Mouse (Mus musculus) testis, adult 2 months (tissue): ENCODE results near the gene Phf10. TPM values are rescaled to one million over a fixed set of nuclear protein-coding genes. Genes with fewer than 3 reads are reported as not detected.

Source experiments
- H3K27ac ChIP-seq: fragments of 200-500 bp; 2 replicates; pipeline ENCODE4 v1.5.1; 2012; ENCODE audit warnings: low read depth, low read length; ENCODE audit not compliant: control insufficient read depth, insufficient read depth
- H3K27me3 ChIP-seq: fragments of 200-500 bp; 2 replicates; pipeline ENCODE4 v1.6.1; 2012; ENCODE audit warnings: mild to moderate bottlenecking, low read length, moderate library complexity; ENCODE audit not compliant: control insufficient read depth, insufficient read depth
- H3K36me3 ChIP-seq: fragments of 200-500 bp; 2 replicates; pipeline ENCODE4 v1.6.1; 2012; ENCODE audit warnings: mild to moderate bottlenecking, low read length; ENCODE audit not compliant: control insufficient read depth, insufficient read depth
- H3K4me1 ChIP-seq: fragments of 200-500 bp; 2 replicates; pipeline ENCODE4 v1.6.1; 2012; ENCODE audit warnings: low read length; ENCODE audit not compliant: control insufficient read depth, insufficient read depth
- H3K4me3 ChIP-seq: fragments of 200-500 bp; 2 replicates; pipeline ENCODE4 v1.5.1; 2012; ENCODE audit warnings: low read depth, mild to moderate bottlenecking, low read length, moderate library complexity, mixed read lengths; ENCODE audit not compliant: control insufficient read depth
- CTCF ChIP-seq: fragments of 200-500 bp; IDR thresholded peaks from 2 replicates; pipeline ENCODE4 v1.5.1; 2012; ENCODE audit warnings: low read depth, mild to moderate bottlenecking, inconsistent platforms, low read length, moderate library complexity; ENCODE audit not compliant: control insufficient read depth, insufficient read depth, insufficient replicate concordance
- POLR2A ChIP-seq: fragments of 200-500 bp; IDR thresholded peaks from 2 replicates; pipeline ENCODE4 v1.6.1; 2012; ENCODE audit warnings: low read depth, mild to moderate bottlenecking, inconsistent platforms, low read length, moderate library complexity; ENCODE audit not compliant: control insufficient read depth
- polyA plus RNA-seq: library from polyadenylated mRNA; depleted of rRNA; stranded (reverse); fragments of >200 nt; gene quantifications from 2 replicates; pipeline ENCODE4 v1.2.3, GENCODE M21; 2012

Gene Phf10
- polyA plus RNA-seq, 1 experiment: 101 TPM

DNA sequence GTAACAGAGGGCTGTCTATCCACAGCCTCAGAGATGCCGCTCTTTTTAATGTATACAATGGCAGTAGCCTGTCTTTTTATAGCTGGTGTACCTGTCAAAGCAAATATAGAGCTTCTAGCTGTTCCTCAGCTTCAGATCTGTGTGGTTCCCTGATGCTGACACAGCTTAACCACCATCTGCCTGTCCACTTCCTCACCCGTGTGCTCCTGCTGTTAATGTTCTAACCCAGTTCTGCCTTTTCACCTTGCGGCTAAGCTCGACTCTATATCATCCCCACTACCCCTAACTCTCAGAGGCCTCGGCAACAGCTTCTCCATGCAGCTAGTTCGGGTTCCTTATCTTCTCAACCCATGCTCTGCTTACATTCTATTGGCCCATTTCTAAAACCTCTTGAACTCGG lies 30.4 kb downstream of the Phf10 start:
- Histone ChIP-seq H3K36me3 (no peaks in the 10 kb centered on the region; the same call in 1 of the 2 replicates), H3K4me3 (no peak overlapping the region), H3K4me1 (peaks cover 8% of the 10 kb centered on the region), H3K27ac (no peak overlapping the region), H3K27me3 (no peaks in the 10 kb centered on the region)
- TF ChIP-seq CTCF (no peak), POLR2A (no peak)

DNA sequence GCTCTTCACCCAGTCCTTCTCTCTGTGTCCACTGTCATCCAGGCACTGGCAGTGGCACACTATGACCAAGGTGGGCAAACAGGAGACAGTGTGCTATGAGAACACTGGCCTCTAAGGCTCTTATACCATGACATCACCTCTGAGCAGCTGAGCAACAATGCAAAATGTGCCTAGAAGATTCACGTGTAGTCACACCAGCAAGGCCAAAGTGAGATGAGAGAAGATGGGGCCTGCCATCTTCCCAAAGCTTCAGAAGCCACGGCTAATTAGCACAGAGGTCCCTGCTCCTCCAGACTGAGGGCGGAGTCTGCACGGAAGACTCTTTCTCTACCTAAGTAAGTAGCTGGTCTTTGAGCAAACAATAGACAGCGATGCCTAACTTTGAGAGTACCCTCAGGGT lies 32.4 kb downstream of the Phf10 start:
- H3K36me3 ChIP-seq: no peaks in the 10 kb centered on the region; the same call in 1 of the 2 replicates
- H3K27ac ChIP-seq: no peak overlapping the region
- H3K27me3 ChIP-seq: no peaks in the 10 kb centered on the region
- H3K4me1 ChIP-seq: no peaks in the 10 kb centered on the region
- TF ChIP-seq POLR2A (no peak), CTCF (no peak)
- H3K4me3 ChIP-seq: no peak overlapping the region

DNA sequence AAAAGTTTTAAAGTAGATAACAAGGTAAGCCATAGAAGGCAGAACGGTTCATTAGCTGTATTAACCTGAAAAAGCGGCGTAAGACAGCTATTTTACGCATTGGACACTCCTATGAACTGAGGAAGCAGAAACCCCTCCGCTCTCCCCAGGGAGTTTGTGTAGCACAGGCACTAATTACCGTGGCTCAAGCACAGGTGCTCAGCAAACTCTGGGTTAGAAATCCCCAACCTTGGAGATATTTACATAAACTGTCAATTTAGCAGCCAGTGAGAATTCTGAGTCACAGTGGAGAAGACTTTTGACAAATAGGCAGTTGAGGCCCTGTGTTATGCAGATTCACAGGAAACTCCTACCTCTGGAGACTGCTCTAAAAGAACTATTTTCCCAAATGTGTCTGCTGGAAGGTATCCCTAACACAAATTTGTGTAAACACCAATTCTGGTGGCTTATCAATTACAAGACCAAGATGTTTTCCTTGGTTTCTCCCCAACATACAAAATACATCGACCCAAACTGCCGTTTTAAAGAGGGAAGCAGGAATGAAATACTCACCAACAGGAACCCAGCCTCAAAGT lies 33.3 kb downstream of the Phf10 start:
- Histone ChIP-seq H3K4me1 (no peaks in the 10 kb centered on the region), H3K27ac (no peak overlapping the region), H3K36me3 (no peaks in the 10 kb centered on the region; the same call in 1 of the 2 replicates), H3K4me3 (no peak overlapping the region), H3K27me3 (no peaks in the 10 kb centered on the region)
- TF ChIP-seq POLR2A (no peak), CTCF (no peak)

DNA sequence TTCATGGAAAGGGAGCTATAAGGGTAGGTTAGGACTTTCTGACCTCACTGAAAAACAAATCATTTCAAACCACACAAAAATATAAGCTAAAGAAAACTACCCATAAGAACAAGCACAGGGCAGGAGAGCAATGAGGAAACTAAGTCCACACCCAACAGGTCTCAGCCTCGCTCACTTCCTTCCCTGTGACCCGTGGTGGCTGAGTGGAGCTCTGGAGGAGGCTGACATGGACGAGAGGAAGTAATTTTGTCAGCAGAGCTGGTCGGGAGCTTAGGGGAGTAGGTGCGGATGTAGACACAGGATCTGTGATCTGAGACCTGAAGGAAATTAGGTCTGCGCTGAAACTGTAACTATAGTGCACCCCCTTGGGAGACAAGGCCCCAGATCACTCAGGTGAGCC lies 39.5 kb downstream of the Phf10 start:
- Histone ChIP-seq H3K4me1 (peaks cover 4% of the 10 kb centered on the region; the same call in 1 of the 2 replicates), H3K27me3 (no peaks in the 10 kb centered on the region), H3K4me3 (no peak overlapping the region), H3K36me3 (no peaks in the 10 kb centered on the region; the same call in 1 of the 2 replicates), H3K27ac (no peak overlapping the region)
- TF ChIP-seq CTCF (no peak), POLR2A (no peak)

DNA sequence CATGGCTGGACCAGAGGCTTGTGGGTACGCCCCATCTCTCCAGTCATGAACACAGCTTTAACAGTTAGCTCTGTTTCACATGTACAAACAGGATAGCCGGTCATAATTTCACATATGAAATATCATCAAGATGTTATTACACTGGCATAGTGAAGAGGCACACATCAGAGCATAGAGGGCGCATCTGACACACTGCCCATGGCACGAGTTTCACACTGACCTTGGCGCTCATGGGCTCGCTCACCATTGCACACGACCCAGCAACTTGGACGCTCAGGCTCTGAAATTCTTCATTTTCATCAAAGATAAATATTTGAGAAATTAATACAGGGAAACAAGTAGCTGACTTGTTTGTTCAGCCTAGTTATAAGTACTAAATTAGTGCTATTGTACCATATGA lies 43.2 kb downstream of the Phf10 start:
- H3K4me1 ChIP-seq: peaks cover 4% of the 10 kb centered on the region; the same call in 1 of the 2 replicates
- no peaks in the 10 kb centered on the region for H3K27me3 ChIP-seq
- no peaks in the 10 kb centered on the region; the same call in 1 of the 2 replicates for H3K36me3 ChIP-seq
- no peak overlapping the region for H3K4me3 ChIP-seq
- TF ChIP-seq CTCF (no peak), POLR2A (no peak)
- H3K27ac ChIP-seq: no peak overlapping the region

DNA sequence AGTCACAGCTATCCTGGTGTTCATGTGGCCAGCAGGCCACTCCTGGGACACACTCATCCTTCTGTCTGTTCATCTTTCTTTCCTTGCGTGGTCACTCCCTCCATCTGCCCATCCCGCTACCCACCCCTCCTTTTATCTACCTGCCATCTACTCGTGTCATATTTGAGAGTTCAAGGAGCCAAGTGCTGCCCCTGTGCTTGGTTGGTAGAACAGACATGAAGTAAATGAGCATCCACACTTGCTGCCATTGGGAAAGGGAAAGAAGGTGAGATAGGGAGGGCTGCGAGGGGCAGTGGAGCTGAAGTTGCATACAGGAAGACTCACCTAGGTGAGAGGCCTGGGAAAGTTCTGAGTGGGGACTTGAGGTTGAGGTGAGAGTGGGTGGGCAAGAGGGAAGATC lies 46.7 kb downstream of the Phf10 start:
- Histone ChIP-seq H3K4me1 (peaks cover 4% of the 10 kb centered on the region; the same call in 1 of the 2 replicates), H3K36me3 (no peaks in the 10 kb centered on the region; the same call in 1 of the 2 replicates), H3K27me3 (no peaks in the 10 kb centered on the region), H3K27ac (no peak overlapping the region), H3K4me3 (no peak overlapping the region)
- TF ChIP-seq CTCF: no peak
- TF ChIP-seq POLR2A: no peak

DNA sequence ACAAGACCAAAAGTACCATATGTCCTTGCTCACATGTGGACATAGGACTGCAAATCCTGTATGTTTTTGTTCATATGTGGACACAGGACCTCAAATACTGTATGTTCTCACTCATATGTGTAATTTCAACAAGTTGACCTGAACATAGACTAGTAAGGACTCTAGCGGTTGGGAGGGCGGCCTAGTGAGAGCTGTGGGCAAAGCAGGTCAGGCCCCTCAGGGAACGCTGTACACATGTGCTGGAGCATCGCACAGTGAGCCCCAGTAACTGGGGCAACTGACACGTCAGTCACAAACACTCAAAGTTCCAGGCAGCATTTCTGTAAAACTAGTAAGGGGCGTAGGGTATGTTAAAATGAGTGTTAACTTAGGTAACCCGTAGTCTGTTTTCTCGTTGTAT lies 48.1 kb downstream of the Phf10 start:
- TF ChIP-seq POLR2A (no peak), CTCF (no peak)

DNA sequence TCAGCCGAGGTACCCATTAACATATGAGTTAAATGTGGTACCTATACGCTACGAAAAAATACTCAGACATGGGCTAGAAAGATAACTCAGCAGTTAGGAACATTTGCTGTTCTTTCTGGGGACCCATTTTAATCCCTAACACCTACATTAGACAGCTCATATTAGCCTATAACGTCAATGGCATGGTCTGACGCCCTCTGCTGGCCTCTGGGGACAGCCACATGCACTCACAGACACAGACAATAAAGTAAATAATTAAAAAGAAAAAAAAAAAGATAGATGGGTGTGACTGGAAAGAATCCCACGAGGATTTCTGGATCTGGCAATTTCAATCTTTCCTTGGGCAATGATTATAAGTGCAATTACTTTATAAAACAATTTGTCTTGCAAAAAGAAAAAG lies 48.7 kb downstream of the Phf10 start:
- TF ChIP-seq CTCF (peak; percentile 20; the same call in 1 of the 2 replicates), POLR2A (no peak)
- H3K36me3 ChIP-seq: no peaks in the 10 kb centered on the region; the same call in 1 of the 2 replicates

More for the DNA sequence above, 48.1 kb downstream of the Phf10 start:
- Histone ChIP-seq H3K27me3 (no peaks in the 10 kb centered on the region), H3K36me3 (no peaks in the 10 kb centered on the region; the same call in 1 of the 2 replicates), H3K4me3 (no peak overlapping the region), H3K27ac (no peak overlapping the region), H3K4me1 (no peaks in the 10 kb centered on the region)

More for the DNA sequence above, 48.7 kb downstream of the Phf10 start:
- no peak overlapping the region for H3K4me3 ChIP-seq
- no peaks in the 10 kb centered on the region for H3K4me1 ChIP-seq
- no peak overlapping the region for H3K27ac ChIP-seq
- H3K27me3 ChIP-seq: no peaks in the 10 kb centered on the region
